Mouse (Mus musculus) embryo, embryonic 10 days (tissue): ENCODE measurements at regions not wholly inside any gene's neighbourhood (a gene's known extent, or its start where the extent isn't known, plus 50 kb on each side); places are given as distances from the start of the nearest gene placed in this dataset.

Source experiments
- DNase-seq: peaks from one replicate; pipeline ENCODE4 v3.0.0-alpha.2; 2015; ENCODE audit warnings: low spot score

- no peak for DNase-seq
Observed at GRCm38 (mm10) chr8:38723254-38723653, 1729.8 kb downstream of the AI429214 start.

GRCm38 (mm10) chr8:38725257-38725656 lies 1731.9 kb downstream of the AI429214 start:
- DNase-seq: no peak

DNA sequence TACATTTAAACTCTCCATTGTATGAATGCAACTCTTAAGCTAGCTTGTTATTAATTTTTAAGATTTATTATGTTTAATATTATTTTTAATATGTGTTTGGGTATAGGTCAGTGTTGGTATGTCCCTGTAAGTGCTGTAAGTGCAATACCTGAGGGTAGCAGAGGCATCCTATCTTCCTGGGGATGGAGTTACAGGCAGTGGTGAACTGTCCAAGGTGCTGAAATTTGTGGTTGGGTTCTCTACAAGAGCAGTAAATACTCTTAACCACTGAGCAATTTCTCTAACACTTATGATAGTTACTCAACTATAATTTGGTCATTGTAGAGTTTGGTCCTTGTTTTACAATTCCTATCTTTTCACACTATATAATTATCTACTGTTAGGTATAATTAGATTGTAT lies 1753.7 kb downstream of the AI429214 start:
- DNase-seq: peak; percentile 62

GRCm38 (mm10) chr8:38766626-38767226 lies 1773.3 kb downstream of the AI429214 start:
- DNase-seq: no peak

DNA sequence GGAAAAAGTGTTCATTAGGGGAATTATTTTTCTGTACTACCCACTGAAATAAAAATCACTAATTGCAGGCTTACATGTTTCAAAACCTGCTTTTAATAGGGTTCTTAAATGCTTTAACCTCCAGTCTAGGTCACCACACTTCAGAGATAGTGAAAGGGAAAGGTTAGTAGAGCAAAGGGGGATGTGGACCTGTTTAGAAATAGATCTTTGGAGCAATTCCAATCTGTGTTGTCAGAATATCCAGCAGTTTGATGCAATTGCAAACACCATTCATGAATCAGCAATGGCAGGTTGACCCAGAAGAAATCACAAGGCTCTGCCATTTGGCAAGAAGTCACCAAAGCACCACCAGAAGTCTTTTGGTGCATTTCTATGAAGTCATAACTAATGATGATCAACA lies 1819.1 kb downstream of the AI429214 start:
- no peak for DNase-seq

DNA sequence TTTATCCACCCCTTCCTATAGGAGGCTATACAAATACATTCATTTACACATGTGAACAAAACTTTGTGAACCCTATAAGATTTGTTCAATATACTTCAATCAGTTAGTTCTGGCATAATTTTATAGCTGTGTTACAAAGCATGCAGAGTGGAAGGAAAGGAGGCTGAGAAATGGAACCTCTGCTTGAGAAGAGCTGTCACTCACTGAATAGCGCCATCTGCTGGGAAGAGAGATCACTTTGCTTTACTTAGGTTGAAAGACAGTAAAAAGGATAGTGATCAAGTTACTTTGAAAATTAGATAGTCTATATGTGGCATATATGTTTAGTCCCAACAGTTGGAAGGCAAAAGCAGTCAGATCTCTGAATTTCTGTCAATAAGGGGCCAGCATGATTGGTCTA lies 1824.8 kb downstream of the AI429214 start:
- DNase-seq: peak; percentile 78

DNA sequence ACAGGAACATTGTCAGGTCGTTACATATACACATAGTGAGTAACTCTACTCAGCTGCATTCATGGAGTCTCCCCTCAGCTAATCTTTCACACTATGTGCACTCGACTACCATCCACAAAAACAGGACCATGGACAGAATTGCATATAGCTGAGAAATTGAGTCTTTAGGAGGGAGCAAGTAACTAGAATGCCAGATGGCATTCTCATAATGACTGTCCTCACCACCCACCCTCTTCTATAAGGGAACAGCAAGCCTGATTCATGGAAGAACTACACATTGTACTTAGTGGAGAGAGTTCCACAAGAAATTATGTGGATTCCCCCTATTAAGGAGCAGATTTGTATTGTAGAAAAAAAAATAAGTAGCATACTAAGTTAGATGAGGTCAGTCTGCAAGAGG lies 1813.4 kb upstream of the Adam24 start:
- no peak for DNase-seq

GRCm38 (mm10) chr8:38867370-38867769 lies 1807.5 kb upstream of the Adam24 start:
- DNase-seq: no peak
